Mouse (Mus musculus) cortical plate, adult 2 months (tissue): ENCODE data around the gene Dgkz. TPM values are rescaled to one million over a fixed set of nuclear protein-coding genes. Genes with fewer than 3 reads are reported as not detected.

Source experiments
- H3K27ac ChIP-seq: fragments of 200-500 bp; 2 replicates; pipeline ENCODE4 v1.5.1; 2012; ENCODE audit warnings: low read length, control low read depth, inconsistent platforms; ENCODE audit not compliant: insufficient read depth
- H3K4me1 ChIP-seq: fragments of 200-500 bp; 2 replicates; pipeline ENCODE4 v1.6.1; 2011; ENCODE audit warnings: low read length; ENCODE audit not compliant: control insufficient read depth, insufficient read depth
- H3K4me3 ChIP-seq: fragments of 200-500 bp; 2 replicates; pipeline ENCODE4 v1.5.1; 2011; ENCODE audit warnings: mild to moderate bottlenecking, low read length, control low read depth; ENCODE audit not compliant: insufficient read depth
- CTCF ChIP-seq: fragments of 200-500 bp; IDR thresholded peaks from 2 replicates; pipeline ENCODE4 v1.5.1; 2011; ENCODE audit warnings: mild to moderate bottlenecking, control low read depth, low read length; ENCODE audit not compliant: insufficient read depth; ENCODE audit errors: extremely low read depth
- POLR2A ChIP-seq: fragments of 200-500 bp; IDR thresholded peaks from 2 replicates; pipeline ENCODE4 v1.6.1; 2011; ENCODE audit warnings: mild to moderate bottlenecking, low read length, control low read depth; ENCODE audit not compliant: insufficient read depth; ENCODE audit errors: extremely low read depth
- polyA plus RNA-seq: library from polyadenylated mRNA; depleted of rRNA; stranded (reverse); fragments of >200 nt; gene quantifications from 2 replicates; pipeline ENCODE4 v1.2.3, GENCODE M21; 2012

The Dgkz gene
- polyA plus RNA-seq, 1 experiment = 550 TPM

DNA sequence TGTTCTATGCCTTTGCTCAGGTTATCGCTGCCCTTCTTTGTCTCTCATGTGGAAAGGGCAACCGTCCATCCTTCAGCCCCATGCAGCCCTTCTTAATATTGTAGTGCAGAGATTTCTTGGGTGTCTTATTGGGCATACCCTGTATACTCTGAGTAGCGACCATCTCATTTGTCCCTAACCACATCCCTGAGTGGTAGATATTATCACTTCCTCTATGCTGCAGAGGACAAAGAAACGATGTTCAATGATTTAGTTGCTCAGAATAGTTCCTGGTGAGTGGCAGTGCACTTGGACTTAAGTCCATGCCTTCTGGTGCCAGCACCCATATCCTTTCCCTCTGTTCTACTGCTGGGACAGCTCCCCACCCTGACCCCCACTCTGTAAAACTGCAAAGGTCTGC, 2.3 kb upstream of the Dgkz start:
- Histone ChIP-seq H3K4me3 (no peak overlapping the region), H3K27ac (no peak overlapping the region), H3K4me1 (peaks cover 2% of the 10 kb centered on the region; the same call in 1 of the 2 replicates)
- TF ChIP-seq CTCF = no peak
- no peak for TF ChIP-seq POLR2A

DNA sequence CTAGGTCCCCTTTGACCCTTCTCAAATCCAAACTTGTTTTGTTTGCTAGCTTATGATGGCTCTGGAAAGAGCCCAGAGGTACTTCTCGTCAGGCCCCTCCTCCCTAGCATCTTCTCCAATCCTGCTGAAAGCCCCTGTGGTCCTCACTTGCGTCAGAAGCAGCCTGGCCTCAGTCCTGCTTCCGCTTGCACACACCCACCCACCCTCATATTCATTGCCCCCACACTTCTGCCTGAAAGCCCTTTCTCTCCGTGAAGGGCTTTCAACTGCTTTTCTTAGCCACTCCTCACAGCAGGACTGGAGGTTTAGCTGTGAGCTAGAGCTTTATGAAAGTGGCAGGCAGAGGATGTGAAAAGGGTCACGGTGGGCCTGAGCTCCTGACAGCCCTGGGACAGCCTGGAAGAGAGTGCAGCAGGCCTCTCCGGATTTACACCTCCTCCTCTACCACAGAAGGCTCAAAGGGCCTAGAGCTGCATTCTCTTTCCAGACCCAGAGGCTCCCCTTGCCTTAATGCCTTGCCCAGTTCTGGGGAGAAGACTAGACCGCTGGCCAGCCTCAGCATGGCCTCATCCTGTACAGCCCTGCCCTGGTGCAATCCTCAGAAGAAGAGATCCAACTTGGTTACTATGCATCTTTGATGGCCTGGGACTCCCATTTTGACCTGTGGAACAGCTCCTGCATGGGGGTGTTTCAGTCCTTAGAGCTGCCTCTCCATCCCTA, 2.1 kb downstream of the Dgkz start:
- 0 out of 2 replicates have a peak, but pooled peaks have one; percentile 43 for TF ChIP-seq POLR2A
- TF ChIP-seq CTCF = no peak
- no peak overlapping the region; the same call in 1 of the 2 replicates for H3K4me3 ChIP-seq
- peaks cover 8% of the 10 kb centered on the region for H3K4me1 ChIP-seq
- peak overlapping the region; percentile 78 for H3K27ac ChIP-seq

DNA sequence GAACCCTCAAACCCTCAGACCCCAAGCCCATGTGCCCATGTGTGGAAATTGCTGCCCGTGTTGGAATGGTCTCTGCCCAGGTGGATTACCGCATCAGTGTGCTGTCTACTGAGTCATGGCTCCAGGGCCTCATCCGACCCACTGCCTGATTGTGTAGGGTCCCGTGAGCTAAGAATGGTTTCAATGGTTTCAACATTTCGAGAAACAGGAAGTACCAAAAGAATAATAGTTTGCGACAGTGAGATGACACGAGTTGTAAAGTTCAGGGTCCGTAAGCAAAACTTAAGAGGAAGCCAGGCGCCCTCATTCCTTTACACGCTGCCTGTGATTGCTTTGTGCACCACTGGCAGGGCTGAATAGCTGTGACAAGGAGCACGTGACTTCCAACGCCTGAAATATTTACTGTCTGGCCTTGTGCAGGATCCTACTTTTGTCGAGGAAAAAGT, 3.5 kb downstream of the Dgkz start:
- Histone ChIP-seq H3K4me3 (no peak overlapping the region), H3K27ac (peak overlapping the region; percentile 17; the same call in 1 of the 2 replicates), H3K4me1 (peaks cover 8% of the 10 kb centered on the region)

DNA sequence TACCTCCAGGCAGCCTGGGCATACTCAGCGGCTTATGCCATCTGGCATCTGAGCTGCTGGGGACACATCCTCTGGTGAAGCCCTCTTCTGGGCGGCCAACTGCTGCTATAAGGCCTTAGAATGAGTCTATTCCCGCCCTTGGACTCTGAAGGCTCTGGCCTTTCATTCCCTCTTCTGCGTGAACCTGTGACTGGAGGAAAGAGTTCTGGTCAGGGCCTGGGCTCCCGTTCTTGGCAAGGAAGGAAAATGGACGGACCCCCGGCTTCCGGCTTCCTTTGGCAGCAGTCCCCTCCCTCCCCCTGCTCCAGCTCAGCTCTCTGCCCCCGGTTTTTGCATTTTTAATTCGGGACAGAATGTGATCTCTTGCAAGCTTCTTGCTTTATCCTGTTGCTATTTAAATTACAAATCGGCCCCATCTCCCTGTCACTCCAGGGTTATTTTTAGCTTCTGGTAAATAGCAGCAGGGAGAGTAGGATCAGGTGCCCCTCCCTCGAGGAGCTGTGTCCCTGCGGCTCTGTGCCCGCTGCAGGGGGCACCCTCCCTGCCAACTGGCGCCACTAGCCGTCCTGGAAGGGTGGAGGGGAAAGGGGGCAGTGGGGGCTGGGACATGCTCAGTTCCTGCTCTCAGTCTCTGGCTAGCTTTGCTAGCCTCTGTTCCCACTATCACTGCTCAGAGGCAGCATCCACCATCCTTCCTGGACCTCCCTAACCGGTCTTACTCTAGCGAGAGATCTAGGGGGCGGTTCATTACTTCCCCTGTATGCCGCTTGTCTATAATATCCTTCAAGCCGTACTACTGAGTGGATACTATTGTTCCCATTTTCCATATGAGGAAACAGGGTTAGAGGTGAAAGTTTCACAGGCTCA, 4.2 kb downstream of the Dgkz start:
- Histone ChIP-seq H3K27ac (peak overlapping the region; percentile 17), H3K4me1 (peaks cover 8% of the 10 kb centered on the region), H3K4me3 (no peak overlapping the region)
- TF ChIP-seq CTCF = no peak
- no peak for TF ChIP-seq POLR2A

More for the DNA sequence above, 3.5 kb downstream of the Dgkz start:
- TF ChIP-seq CTCF (no peak), POLR2A (no peak)

DNA sequence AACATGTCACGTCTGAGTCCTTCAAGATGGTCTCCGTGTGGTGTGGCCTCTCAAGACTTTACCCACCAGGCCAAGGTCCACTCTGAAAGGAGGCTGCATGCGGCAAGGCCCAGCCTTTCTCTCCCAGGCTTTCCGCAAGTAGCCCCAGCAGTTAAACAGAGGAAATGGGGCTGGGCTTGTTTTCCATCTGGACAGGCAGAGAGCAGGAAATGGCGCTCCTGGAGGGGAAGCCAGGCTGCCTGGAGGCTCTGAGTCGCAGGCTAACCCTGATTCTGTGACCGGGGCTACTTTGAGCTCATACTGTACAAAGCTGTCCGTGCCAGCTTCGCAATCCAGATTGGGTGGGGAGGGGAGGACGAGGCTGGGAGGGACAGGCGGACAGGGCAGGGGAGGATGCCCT, 7.7 kb downstream of the Dgkz start:
- peaks cover 6% of the 10 kb centered on the region for H3K4me1 ChIP-seq
- no peak for TF ChIP-seq POLR2A
- TF ChIP-seq CTCF = no peak
- no peak overlapping the region for H3K27ac ChIP-seq

DNA sequence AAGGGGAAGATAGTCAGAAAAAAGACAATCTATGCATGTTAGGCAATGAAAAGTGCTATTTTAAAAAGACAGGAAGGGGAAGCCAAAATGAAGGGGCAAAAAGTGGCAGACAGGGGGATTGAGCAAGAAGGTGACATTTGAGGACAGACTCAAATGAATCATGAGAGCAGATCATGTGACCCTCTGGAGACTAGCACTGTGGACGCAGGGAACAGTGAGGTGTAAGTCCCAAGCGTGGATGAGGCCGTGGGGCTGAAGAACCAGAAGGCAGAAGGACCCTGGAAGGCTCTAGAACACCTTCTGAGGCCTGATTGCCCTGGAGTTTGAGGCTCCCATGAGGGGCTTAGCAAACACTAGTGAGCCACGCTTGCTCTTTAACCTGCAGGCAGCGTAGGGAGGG, 9.3 kb downstream of the Dgkz start:
- H3K4me1 ChIP-seq = peaks cover 2% of the 10 kb centered on the region; the same call in 1 of the 2 replicates
- H3K27ac ChIP-seq = no peak overlapping the region
- no peak for TF ChIP-seq CTCF
- TF ChIP-seq POLR2A = no peak
- no peak overlapping the region for H3K4me3 ChIP-seq

More for the DNA sequence above, 7.7 kb downstream of the Dgkz start:
- no peak overlapping the region for H3K4me3 ChIP-seq

DNA sequence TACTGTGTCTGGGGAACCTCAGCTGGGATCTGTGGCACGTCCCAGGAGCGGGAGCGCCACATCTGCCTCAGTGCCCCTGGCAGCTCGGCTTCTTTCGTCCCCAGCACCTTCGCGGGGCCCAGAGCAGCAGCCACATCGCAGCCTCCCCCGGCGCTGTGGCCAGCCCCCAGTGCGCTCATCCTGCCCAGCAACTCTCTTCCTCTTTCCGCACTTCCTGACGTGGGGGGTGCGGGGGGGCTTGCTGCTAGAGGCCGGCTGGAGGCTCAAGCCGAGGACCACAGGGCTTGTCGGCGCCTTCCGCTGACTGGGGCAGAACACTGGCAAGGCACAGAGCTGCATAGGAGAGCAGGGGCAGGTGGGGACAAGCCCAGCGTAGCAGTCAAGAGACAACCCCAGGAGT, 10.2 kb downstream of the Dgkz start:
- TF ChIP-seq POLR2A = no peak
- H3K4me3 ChIP-seq = no peak overlapping the region; the same call in 1 of the 2 replicates
- H3K27ac ChIP-seq = peak overlapping the region; percentile 38
- peaks cover 2% of the 10 kb centered on the region; the same call in 1 of the 2 replicates for H3K4me1 ChIP-seq

DNA sequence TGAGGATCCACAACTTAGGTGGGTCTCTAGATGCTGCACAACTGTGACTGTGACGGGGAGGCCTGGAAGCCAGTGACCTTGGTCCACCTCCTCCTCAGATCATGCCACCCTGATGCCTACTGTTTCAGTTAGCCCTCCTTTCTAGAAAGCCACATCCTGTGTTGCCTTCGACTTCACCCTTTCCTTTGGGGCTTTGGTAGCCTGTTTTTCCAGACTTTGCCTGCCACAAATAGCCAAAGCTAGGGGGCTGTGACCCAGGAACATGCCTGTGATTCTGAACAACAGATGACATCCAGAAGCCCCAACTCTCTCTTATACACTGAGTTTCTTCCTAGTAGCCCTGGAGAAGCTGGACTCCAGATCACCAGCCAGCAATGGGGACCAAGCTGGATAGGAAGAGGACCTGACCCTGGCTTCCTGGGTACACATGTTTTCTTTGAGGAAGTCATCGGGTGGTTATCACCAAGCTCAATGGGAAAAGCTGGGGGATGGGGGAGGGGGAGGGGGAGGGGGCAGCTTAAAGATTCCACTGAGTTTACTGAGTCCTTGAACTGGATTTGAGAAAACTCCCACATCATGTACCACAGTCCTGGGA, 11.0 kb downstream of the Dgkz start:
- Histone ChIP-seq H3K4me1 (peaks cover 2% of the 10 kb centered on the region; the same call in 1 of the 2 replicates), H3K4me3 (no peak overlapping the region), H3K27ac (no peak overlapping the region)
- TF ChIP-seq CTCF = no peak
- TF ChIP-seq POLR2A = no peak

DNA sequence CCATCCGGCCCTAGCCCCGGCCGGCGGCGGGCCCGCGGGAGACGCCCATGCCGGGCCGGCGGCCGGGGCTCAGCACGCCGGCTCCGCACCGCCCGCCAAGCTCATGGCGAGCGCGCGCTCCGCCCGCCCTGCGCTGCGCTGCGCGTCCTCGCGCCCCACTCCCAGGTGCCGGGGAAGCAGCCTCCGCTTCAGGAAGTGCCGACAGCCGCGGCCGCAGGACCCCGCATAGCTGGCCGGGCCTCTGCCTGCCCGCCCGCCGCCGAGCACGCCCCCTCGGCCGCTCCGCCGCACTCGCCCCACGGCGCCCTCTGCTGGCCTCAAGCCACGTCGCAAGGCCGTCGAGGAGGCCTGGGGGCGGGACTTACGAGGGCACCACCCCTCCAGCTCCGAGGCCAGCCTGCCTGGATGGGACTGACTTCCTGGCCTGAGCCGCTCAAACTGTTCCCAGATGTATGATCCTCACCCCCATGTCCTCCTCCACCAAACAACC, 12.2 kb downstream of the Dgkz start:
- TF ChIP-seq CTCF = peak; percentile 42
- 0 out of 2 replicates have a peak, but pooled peaks have one; percentile 14 for TF ChIP-seq POLR2A
- H3K4me1 ChIP-seq = peaks cover 6% of the 10 kb centered on the region
- H3K27ac ChIP-seq = peak overlapping the region; percentile 93
- peak overlapping the region; percentile 65 for H3K4me3 ChIP-seq
